Mouse (Mus musculus) liver, embryonic 14.5 days (tissue): Measurements from ENCODE around the gene Serhl.

Experiments used
- CTCF ChIP-seq: IDR thresholded peaks from 2 replicates; pipeline ENCODE4 v1.5.1; 2016; ENCODE audit warnings: antibody characterized with exemption, low read depth, control low read depth
- EP300 ChIP-seq: IDR thresholded peaks from 2 replicates; pipeline ENCODE4 v1.6.1; 2016; ENCODE audit warnings: antibody characterized with exemption, low read depth

DNA sequence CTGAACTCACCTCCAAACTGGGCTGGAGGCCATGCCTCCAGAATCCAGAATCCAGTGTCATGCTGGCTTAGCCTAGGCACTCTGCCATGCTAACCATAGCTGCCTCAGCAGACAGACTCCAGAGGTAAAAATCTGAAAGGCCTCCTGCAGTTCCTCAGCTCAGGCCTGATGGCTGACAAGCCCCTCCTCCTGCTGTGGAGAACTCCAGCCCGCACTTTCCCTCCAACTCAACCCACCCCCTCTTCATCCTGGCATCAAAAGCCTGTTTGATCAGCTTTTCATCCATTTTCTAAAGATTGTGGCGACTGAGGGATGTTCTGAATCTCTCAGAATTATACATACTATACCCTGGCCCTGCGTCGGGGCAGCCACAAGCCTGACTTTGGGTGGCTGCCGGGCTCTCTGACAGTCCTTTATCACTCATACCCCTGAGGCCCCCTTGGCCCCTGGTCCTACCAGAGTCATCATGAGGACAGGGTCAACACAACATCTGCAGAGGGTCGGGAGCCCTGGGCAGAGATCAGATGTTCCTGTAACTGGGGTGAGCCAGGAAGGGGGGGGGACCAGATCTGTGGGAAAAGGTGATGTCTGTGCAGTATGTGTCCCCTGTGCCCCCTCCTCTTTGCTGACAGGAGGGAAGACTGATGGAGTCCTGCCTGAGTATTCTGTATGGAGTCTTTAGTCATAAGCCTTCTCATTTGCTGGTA lies 46.5 kb upstream of the Serhl start:
- TF ChIP-seq CTCF: no peak
- TF ChIP-seq EP300: no peak
